Mouse (Mus musculus): ENCODE measurements around the gene Axin2. TPM values are rescaled to one million over a fixed set of nuclear protein-coding genes. Genes with fewer than 3 reads are reported as not detected.

The Axin2 gene
- polyA plus RNA-seq, 1 experiment from 2014 or later = 5.9 TPM

- Histone ChIP-seq H3K9me3 (ENCODE audit: control insufficient read depth, low read length) (no peaks in the 10 kb centered on the region), H3K36me3 (ENCODE audit: control insufficient read depth, insufficient read depth) (no peaks in the 10 kb centered on the region), H3K9ac (replicated peaks; ENCODE audit: low read depth, low read length) (no peak overlapping the region), H3K4me1 (replicated peaks; ENCODE audit: control insufficient read depth, insufficient read depth, low read length) (no peaks in the 10 kb centered on the region), H3K27ac (ENCODE audit: low read length) (no peak overlapping the region), H3K4me2 (ENCODE audit: low read length) (no peak overlapping the region), H3K27me3 (replicated peaks; ENCODE audit: control insufficient read depth, insufficient read depth, low read length) (no peaks in the 10 kb centered on the region), H3K4me3 (replicated peaks; ENCODE audit: low read length) (no peak overlapping the region)
- WGBS = 40% methylated on average over 4 of the region's 4 CpGs
- ATAC-seq = no peak
These were observed 53.3 kb downstream of the Axin2 start for GRCm38 (mm10) chr11:108973459-108973858.

GRCm38 (mm10) chr11:108973866-108974265, 53.7 kb downstream of the Axin2 start:
- no peak overlapping the region for H3K4me2 ChIP-seq (ENCODE audit: low read length)
- ATAC-seq = no peak
- H3K9ac ChIP-seq (replicated peaks; ENCODE audit: low read depth, low read length) = no peak overlapping the region
- H3K4me3 ChIP-seq (replicated peaks; ENCODE audit: low read length) = no peak overlapping the region
- no peaks in the 10 kb centered on the region for H3K4me1 ChIP-seq (replicated peaks; ENCODE audit: control insufficient read depth, insufficient read depth, low read length)
- H3K9me3 ChIP-seq (ENCODE audit: control insufficient read depth, low read length) = no peaks in the 10 kb centered on the region
- 56% methylated on average over 5 of the region's 5 CpGs for WGBS
- H3K36me3 ChIP-seq (ENCODE audit: control insufficient read depth, insufficient read depth) = no peaks in the 10 kb centered on the region
- H3K27me3 ChIP-seq (replicated peaks; ENCODE audit: control insufficient read depth, insufficient read depth, low read length) = no peaks in the 10 kb centered on the region
- H3K27ac ChIP-seq (ENCODE audit: low read length) = peak overlapping the region; percentile 15; the same call in 1 of the 2 replicates

DNA sequence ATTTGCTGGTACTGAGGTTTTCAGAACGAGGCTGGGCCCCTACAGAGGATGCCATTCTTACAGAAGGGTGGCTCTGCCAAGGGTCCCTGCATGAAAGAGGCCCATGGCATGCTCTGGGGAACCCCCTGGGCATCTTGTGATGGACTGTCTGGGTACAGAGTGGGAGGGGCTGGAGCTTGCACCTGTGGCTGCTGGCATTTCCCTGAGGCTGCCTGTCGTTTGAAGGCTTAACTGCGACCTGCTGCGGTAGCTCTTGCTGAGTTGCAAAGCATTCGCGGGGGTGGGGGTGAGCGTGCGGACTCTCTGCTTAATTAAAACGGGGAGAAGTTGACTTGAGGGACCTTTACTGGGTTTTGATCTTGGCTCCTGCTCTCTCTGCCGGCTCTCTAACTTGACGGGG, 55.4 kb downstream of the Axin2 start:
- Histone ChIP-seq H3K4me1 (replicated peaks; ENCODE audit: control insufficient read depth, insufficient read depth, low read length) (no peaks in the 10 kb centered on the region), H3K27ac (ENCODE audit: low read length) (no peak overlapping the region), H3K27me3 (replicated peaks; ENCODE audit: control insufficient read depth, insufficient read depth, low read length) (no peaks in the 10 kb centered on the region), H3K9ac (replicated peaks; ENCODE audit: low read depth, low read length) (no peak overlapping the region), H3K9me3 (ENCODE audit: control insufficient read depth, low read length) (no peaks in the 10 kb centered on the region), H3K36me3 (ENCODE audit: control insufficient read depth, insufficient read depth) (no peaks in the 10 kb centered on the region), H3K4me3 (replicated peaks; ENCODE audit: low read length) (no peak overlapping the region), H3K4me2 (ENCODE audit: low read length) (no peak overlapping the region)
- WGBS = 16% methylated on average over 11 of the region's 11 CpGs
- no peak for ATAC-seq

DNA sequence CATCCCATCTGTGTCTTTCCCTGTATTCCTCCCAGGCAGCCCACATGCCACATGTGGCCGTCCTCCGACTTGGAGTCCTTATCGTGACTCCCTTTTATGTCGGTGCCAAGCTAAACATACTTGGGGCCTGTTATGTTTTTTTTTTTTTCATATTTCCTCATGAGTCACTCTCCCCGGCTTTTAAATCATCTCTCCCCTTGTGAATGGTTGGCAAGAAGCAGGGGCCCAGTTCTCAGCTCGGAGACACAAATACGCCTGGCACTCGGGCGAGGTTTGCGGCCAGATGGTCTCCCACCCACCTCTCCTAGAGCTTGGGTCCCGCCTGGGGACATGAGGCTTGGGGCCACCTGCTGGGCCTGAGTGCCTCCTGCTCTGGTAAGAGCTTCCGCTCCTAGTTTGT, 60.4 kb downstream of the Axin2 start:
- H3K9ac ChIP-seq (replicated peaks; ENCODE audit: low read depth, low read length) = no peak overlapping the region
- H3K27ac ChIP-seq (ENCODE audit: low read length) = no peak overlapping the region
- ATAC-seq = no peak
- no peak overlapping the region for H3K4me2 ChIP-seq (ENCODE audit: low read length)
- no peak overlapping the region for H3K4me3 ChIP-seq (replicated peaks; ENCODE audit: low read length)
- no peaks in the 10 kb centered on the region for H3K9me3 ChIP-seq (ENCODE audit: control insufficient read depth, low read length)
- H3K36me3 ChIP-seq (ENCODE audit: control insufficient read depth, insufficient read depth) = no peaks in the 10 kb centered on the region
- no peaks in the 10 kb centered on the region for H3K4me1 ChIP-seq (replicated peaks; ENCODE audit: control insufficient read depth, insufficient read depth, low read length)
- WGBS = 71% methylated on average over 12 of the region's 12 CpGs
- no peaks in the 10 kb centered on the region for H3K27me3 ChIP-seq (replicated peaks; ENCODE audit: control insufficient read depth, insufficient read depth, low read length)

- no peaks in the 10 kb centered on the region for H3K4me1 ChIP-seq (replicated peaks; ENCODE audit: control insufficient read depth, insufficient read depth, low read length)
- ATAC-seq = no peak
- H3K9me3 ChIP-seq (ENCODE audit: control insufficient read depth, low read length) = no peaks in the 10 kb centered on the region
- no peaks in the 10 kb centered on the region for H3K36me3 ChIP-seq (ENCODE audit: control insufficient read depth, insufficient read depth)
- WGBS = 87% methylated on average over 8 of the region's 8 CpGs
- H3K4me2 ChIP-seq (ENCODE audit: low read length) = no peak overlapping the region
- H3K9ac ChIP-seq (replicated peaks; ENCODE audit: low read depth, low read length) = no peak overlapping the region
- H3K27ac ChIP-seq (ENCODE audit: low read length) = no peak overlapping the region
- no peaks in the 10 kb centered on the region for H3K27me3 ChIP-seq (replicated peaks; ENCODE audit: control insufficient read depth, insufficient read depth, low read length)
- H3K4me3 ChIP-seq (replicated peaks; ENCODE audit: low read length) = no peak overlapping the region
These were observed 60.9 kb downstream of the Axin2 start for GRCm38 (mm10) chr11:108981012-108981411.

DNA sequence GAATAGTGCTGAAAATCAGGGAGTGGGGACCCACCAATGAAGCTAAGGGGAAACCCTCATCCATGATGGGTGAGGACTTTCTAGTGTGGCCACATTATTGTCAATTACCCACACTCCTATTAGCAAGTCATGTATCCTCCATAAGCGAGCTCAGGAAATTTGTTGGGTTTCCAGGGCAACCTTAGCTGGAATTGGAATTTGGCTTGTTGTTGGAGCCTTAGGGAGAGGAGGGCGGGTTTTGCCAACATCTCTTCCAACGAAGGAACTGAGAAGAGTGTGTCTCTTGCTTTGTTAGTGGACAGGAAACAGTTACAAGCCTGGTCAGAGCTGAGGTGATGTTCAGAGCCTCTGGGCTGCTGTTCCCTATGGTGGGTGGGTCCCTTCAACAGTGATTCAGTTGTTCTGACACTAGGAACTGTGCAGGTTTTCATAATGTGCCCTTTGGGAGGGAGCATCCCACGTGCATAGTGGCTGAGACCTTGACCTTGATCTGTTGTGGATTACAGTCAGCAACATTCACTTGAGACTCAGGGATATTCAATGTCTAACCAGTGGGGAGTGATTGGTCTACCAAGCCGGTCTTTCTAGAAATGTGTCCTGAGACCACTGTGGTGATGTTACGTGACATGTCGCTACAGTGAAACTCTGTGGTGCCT, 63.4 kb downstream of the Axin2 start:
- H3K27me3 ChIP-seq (replicated peaks; ENCODE audit: control insufficient read depth, insufficient read depth, low read length) = no peaks in the 10 kb centered on the region
- no peak overlapping the region for H3K4me2 ChIP-seq (ENCODE audit: low read length)
- H3K9me3 ChIP-seq (ENCODE audit: control insufficient read depth, low read length) = no peaks in the 10 kb centered on the region
- ATAC-seq = no peak
- no peaks in the 10 kb centered on the region for H3K36me3 ChIP-seq (ENCODE audit: control insufficient read depth, insufficient read depth)
- no peak overlapping the region for H3K9ac ChIP-seq (replicated peaks; ENCODE audit: low read depth, low read length)
- no peak overlapping the region for H3K4me3 ChIP-seq (replicated peaks; ENCODE audit: low read length)
- H3K4me1 ChIP-seq (replicated peaks; ENCODE audit: control insufficient read depth, insufficient read depth, low read length) = no peaks in the 10 kb centered on the region
- 62% methylated on average over 7 of the region's 7 CpGs for WGBS
- H3K27ac ChIP-seq (ENCODE audit: low read length) = no peak overlapping the region

GRCm38 (mm10) chr11:108984711-108985419, 64.7 kb downstream of the Axin2 start:
- Histone ChIP-seq H3K9ac (replicated peaks; ENCODE audit: low read depth, low read length) (no peak overlapping the region), H3K27ac (ENCODE audit: low read length) (no peak overlapping the region), H3K27me3 (replicated peaks; ENCODE audit: control insufficient read depth, insufficient read depth, low read length) (no peaks in the 10 kb centered on the region), H3K36me3 (ENCODE audit: control insufficient read depth, insufficient read depth) (no peaks in the 10 kb centered on the region), H3K4me3 (replicated peaks; ENCODE audit: low read length) (no peak overlapping the region), H3K9me3 (ENCODE audit: control insufficient read depth, low read length) (no peaks in the 10 kb centered on the region), H3K4me1 (replicated peaks; ENCODE audit: control insufficient read depth, insufficient read depth, low read length) (no peaks in the 10 kb centered on the region), H3K4me2 (ENCODE audit: low read length) (no peak overlapping the region)
- ATAC-seq = no peak
- WGBS = 74% methylated on average over 5 of the region's 5 CpGs

DNA sequence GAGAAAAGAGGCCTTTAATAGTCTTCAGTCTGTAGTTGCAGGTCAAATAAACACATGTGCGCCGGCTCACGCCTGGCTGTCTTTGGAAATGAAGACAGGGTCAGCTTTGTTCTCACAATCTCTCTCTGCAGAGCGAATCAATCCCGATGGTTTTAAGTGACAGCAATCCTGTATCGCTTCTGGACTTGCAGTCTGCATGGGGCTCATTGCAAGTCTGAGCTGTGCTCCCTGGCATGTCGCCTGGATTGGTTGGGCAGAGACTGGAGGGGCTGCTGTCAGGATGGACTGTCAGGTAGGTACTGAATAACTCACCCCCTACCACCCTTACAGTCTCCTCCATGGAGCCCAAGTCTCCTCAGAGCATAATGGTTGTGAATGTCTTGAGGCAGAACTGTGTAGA, 65.7 kb downstream of the Axin2 start:
- H3K4me2 ChIP-seq (ENCODE audit: low read length) = no peak overlapping the region
- H3K9me3 ChIP-seq (ENCODE audit: control insufficient read depth, low read length) = no peaks in the 10 kb centered on the region
- H3K36me3 ChIP-seq (ENCODE audit: control insufficient read depth, insufficient read depth) = no peaks in the 10 kb centered on the region
- H3K9ac ChIP-seq (replicated peaks; ENCODE audit: low read depth, low read length) = no peak overlapping the region
- WGBS = 64% methylated on average over 7 of the region's 7 CpGs
- no peak overlapping the region for H3K4me3 ChIP-seq (replicated peaks; ENCODE audit: low read length)
- no peaks in the 10 kb centered on the region for H3K4me1 ChIP-seq (replicated peaks; ENCODE audit: control insufficient read depth, insufficient read depth, low read length)
- no peaks in the 10 kb centered on the region for H3K27me3 ChIP-seq (replicated peaks; ENCODE audit: control insufficient read depth, insufficient read depth, low read length)
- ATAC-seq = no peak
- H3K27ac ChIP-seq (ENCODE audit: low read length) = no peak overlapping the region

DNA sequence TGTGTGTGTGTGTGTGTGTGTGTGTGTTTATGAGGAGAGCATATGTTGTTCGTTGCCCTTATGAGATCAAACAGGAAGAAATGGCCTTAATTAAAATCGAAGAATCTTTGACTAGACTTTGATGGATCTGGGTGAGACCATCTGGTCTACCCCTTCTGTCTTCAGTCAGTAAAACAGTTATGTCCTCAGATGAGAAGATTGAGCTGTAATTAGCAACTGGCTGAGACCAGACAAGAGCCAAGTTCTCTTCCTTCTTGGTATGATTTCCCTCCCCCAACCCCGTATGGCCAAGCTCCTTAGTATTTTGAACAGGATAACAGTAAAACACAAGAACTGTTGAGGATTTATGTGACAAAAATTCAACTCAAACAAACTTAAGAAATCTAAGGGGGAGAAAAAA, 67.1 kb downstream of the Axin2 start:
- Histone ChIP-seq H3K9ac (replicated peaks; ENCODE audit: low read depth, low read length) (no peak overlapping the region), H3K4me3 (replicated peaks; ENCODE audit: low read length) (no peak overlapping the region), H3K9me3 (ENCODE audit: control insufficient read depth, low read length) (no peaks in the 10 kb centered on the region), H3K36me3 (ENCODE audit: control insufficient read depth, insufficient read depth) (no peaks in the 10 kb centered on the region), H3K27ac (ENCODE audit: low read length) (no peak overlapping the region), H3K27me3 (replicated peaks; ENCODE audit: control insufficient read depth, insufficient read depth, low read length) (no peaks in the 10 kb centered on the region), H3K4me2 (ENCODE audit: low read length) (no peak overlapping the region), H3K4me1 (replicated peaks; ENCODE audit: control insufficient read depth, insufficient read depth, low read length) (no peaks in the 10 kb centered on the region)
- ATAC-seq = peak; percentile 55; the same call in 1 of the 2 replicates
- 65% methylated on average over 3 of the region's 3 CpGs for WGBS

Data from forebrain, embryonic 16.5 days (tissue).